Mouse (Mus musculus): ENCODE measurements around the gene Podxl2. TPM values are rescaled to one million over a fixed set of nuclear protein-coding genes. Genes with fewer than 3 reads are reported as not detected.

Gene Podxl2
- polyA plus RNA-seq, 1 experiment from 2014 or later = 0.11 TPM

DNA sequence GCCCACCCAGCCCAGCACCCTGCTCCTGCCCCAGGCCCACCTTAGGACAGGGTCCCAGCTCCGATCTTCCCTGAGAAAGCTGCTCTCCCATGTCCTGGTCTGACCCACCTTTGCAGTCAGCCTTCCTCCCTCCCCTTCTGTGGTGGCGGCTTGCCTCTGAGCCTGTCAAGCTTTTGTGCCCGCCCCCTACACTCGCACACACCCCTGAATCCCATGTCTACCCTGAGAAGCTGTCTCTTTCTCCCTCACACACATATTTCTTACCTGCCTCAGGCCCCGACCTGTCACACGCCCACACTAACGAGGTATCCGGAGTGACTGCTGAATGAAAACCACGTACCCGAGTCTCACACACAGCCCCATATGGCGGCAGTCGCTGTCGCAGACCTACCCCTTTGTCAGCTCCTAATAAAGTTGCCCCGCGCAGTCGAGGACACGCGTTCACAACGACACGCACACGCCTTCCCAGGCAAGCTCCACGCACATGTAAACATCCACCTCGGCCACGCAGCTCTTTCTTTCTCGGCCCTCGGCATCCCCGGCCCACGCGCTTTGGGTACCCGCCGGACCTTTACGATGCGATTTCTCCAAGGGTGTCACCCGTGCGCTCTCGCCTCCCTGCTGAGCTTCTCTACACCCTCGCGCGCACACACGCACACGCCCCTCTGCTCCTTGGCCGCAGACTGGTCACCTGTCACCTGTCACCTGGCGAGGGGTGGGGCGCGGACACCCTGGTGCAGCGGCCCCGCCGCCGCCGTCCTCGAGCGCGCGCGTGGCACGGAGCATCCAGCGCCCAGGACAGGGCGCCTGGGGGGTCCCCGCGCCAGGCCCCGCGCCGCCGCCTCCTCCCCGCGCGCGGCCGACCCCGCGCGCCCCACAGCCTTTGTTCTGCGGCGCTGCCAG, 628 bp downstream of the Podxl2 start:
- no peak overlapping the region for H3K27ac ChIP-seq
- no peak overlapping the region for H3K4me3 ChIP-seq (ENCODE audit: inconsistent target)
- WGBS (ENCODE audit: missing documents) = 17% methylated on average over 57 of the region's 74 CpGs
- H3K79me2 ChIP-seq (ENCODE audit: inconsistent target) = no peaks in the 10 kb centered on the region
- H3K36me3 ChIP-seq (ENCODE audit: inconsistent target) = no peaks in the 10 kb centered on the region

DNA sequence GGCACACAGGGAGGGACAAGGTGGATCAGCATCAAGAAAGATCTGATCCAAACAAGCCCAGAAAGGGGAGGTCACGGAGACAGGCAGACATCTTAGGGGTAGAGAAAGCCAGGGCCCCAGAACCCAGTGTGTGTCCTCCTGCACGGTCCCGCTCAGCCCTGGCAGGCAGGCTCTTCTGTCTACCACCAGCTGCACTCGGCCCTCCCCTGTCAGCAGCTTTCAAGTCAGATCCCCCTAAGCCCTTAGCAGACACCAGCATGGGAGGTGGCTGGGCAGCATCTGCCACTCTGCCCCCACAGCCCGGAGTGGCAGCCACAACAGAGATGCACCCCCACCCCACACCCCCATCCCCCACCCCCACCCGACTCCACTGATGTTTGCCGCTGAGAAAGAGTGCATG, 2.0 kb downstream of the Podxl2 start:
- Histone ChIP-seq H3K36me3 (ENCODE audit: inconsistent target) (no peaks in the 10 kb centered on the region), H3K4me3 (ENCODE audit: inconsistent target) (no peak overlapping the region), H3K79me2 (ENCODE audit: inconsistent target) (no peaks in the 10 kb centered on the region), H3K27ac (no peak overlapping the region)
- WGBS (ENCODE audit: missing documents) = 75% methylated on average over 6 of the region's 7 CpGs

DNA sequence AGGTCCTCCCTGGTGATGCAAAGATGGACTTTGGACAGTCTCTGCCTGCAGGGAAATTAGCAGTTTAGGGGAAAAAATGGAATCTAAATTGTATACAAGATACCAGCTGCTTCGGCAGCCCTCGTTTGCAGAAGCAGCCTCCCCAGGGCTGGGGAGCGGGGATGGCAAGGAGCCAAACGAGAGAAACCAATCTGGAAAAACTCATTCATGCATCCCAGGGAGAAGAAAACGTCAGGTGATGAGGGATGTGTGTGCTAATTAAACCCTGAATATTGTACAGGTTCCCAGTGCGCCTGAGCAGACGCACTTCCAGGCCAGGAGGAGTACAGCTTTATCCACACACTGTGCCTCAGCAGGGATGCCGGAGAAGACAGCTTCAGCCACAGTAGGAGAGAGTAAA, 3.3 kb downstream of the Podxl2 start:
- Histone ChIP-seq H3K4me3 (ENCODE audit: inconsistent target) (no peak overlapping the region), H3K36me3 (ENCODE audit: inconsistent target) (no peaks in the 10 kb centered on the region), H3K27ac (no peak overlapping the region), H3K79me2 (ENCODE audit: inconsistent target) (no peaks in the 10 kb centered on the region)
- 79% methylated on average over 8 of the region's 8 CpGs for WGBS (ENCODE audit: missing documents)

DNA sequence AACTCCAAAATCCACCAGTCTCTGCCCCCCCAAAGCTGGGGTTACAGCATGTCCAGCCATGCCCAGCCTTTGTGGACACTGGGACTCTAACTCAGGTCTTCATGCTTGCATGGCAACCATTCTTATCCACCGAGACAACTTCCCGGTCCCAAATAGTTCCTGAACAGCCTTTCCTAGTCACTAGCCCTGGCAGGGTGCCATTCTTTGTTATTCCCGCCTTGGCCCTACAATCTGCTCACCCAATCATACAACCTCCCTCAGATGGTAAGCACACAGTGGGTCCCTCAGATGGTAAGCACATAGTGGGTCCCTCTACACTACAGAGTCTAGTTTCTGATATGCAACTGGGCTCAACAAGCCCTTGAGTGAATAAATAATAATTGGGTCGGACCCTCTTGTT, 4.2 kb downstream of the Podxl2 start:
- Histone ChIP-seq H3K4me3 (ENCODE audit: inconsistent target) (no peak overlapping the region), H3K36me3 (ENCODE audit: inconsistent target) (no peaks in the 10 kb centered on the region), H3K27ac (no peak overlapping the region), H3K79me2 (ENCODE audit: inconsistent target) (no peaks in the 10 kb centered on the region)
- WGBS (ENCODE audit: missing documents) = 62% methylated on average over 4 of the region's 4 CpGs

DNA sequence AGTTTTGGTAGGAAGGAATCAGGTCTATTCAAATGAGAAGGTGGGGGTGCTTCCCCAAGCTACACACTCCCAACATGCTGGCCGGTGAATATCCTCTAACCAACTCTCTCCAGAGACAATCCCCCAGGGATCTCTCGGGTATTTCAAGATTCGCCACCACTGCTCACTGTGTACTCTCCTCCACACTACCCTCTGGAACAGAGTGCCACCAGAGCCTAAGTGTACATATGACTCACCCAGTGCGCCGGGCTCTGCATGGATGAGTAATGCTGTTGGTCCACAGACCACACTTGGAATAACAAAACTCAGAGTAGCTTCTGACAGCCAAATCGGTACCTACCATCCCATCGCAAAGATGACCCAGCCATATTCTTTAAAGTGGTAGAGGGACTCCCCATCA, 5.4 kb downstream of the Podxl2 start:
- no peaks in the 10 kb centered on the region for H3K79me2 ChIP-seq (ENCODE audit: inconsistent target)
- no peak overlapping the region for H3K4me3 ChIP-seq (ENCODE audit: inconsistent target)
- 71% methylated on average over 7 of the region's 7 CpGs for WGBS (ENCODE audit: missing documents)
- H3K36me3 ChIP-seq (ENCODE audit: inconsistent target) = no peaks in the 10 kb centered on the region
- no peak overlapping the region for H3K27ac ChIP-seq

DNA sequence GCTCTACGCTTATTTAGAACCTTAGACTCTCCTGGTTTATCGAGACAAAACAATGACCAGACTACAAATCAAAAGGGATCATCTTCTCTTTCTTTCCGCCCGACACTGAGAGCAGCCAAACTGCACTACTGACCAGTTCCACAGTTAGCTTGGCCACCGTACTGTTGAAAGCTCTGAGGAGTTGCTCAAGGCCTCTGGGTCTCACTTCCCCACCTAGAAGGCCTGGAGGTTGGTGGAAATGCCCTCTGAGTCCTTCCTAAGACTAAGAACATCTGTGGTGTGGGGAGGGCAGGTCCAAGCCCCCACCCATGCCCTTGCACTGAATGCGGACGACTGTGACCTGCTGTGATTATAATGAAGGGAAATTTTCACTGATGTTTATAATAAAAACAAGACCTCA, 9.1 kb downstream of the Podxl2 start:
- WGBS (ENCODE audit: missing documents) = 51% methylated on average over 7 of the region's 7 CpGs
- H3K36me3 ChIP-seq (ENCODE audit: inconsistent target) = no peaks in the 10 kb centered on the region
- no peaks in the 10 kb centered on the region for H3K79me2 ChIP-seq (ENCODE audit: inconsistent target)
- H3K27ac ChIP-seq = no peak overlapping the region
- no peak overlapping the region for H3K4me3 ChIP-seq (ENCODE audit: inconsistent target)

DNA sequence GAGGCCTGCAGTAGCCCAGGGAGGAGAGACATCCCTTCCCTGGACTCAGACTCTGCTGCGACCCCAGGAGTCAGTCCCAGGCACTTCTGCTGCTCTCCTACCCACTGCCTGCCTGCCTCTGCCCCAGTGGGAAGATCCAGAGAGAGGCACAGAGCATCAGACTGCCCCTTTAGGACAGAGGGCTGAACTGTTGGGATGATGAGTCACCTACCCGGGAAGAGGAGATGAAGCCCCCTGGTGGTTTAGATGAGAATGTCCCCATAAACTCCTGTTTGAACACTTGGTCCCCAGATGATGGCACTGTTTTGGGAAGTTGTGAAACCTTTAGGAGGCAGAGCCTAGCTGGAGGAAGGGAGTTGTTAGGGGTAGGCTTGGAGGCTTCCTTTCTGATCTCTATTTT, 13.9 kb downstream of the Podxl2 start:
- Histone ChIP-seq H3K79me2 (ENCODE audit: inconsistent target) (no peaks in the 10 kb centered on the region), H3K27ac (no peak overlapping the region), H3K36me3 (ENCODE audit: inconsistent target) (no peaks in the 10 kb centered on the region), H3K4me3 (ENCODE audit: inconsistent target) (no peak overlapping the region)
- WGBS (ENCODE audit: missing documents) = 42% methylated on average over 2 of the region's 2 CpGs

DNA sequence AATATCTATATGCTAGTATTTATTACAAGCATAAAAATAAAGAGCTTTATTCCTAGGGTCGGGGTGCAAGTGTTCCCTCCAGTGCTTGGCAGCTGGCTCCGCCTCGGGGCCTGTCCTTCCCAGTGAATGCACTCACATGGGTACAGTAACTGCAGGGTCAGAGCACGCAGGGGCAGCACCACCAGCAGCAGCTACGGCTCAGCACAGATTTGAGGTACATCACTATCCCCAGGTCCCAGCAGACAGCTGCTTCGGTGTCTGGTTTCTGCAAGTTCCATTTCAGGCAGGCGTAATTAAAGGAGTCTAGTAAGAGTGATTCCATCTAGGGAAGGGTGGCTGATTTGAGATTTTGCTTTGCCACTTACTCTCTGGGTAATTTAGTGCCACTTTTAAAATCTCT, 16.5 kb downstream of the Podxl2 start:
- no peak overlapping the region for H3K4me3 ChIP-seq (ENCODE audit: inconsistent target)
- H3K36me3 ChIP-seq (ENCODE audit: inconsistent target) = no peaks in the 10 kb centered on the region
- no peak overlapping the region for H3K27ac ChIP-seq
- H3K79me2 ChIP-seq (ENCODE audit: inconsistent target) = no peaks in the 10 kb centered on the region
- WGBS (ENCODE audit: missing documents) = 86% methylated on average over 5 of the region's 7 CpGs

DNA sequence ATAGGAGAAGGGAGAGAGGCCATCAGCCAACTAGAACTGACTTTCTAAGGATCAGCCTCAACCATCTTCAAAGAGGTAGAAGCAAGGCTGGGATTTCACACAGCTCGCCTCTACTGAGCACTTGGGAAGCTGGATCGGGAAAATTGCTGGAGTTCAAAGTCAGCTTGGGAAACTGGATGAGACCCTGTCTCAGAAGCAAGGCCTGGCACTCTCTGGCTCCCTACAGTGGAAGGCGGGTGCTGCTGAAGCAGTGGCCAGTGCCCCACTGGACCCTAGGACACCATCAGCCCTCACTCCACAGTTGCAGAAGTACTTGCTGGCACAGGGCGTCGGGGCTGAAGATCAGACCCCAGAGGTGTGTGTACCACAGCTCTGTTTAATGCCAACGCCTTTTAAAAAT, 17.0 kb downstream of the Podxl2 start:
- Histone ChIP-seq H3K36me3 (ENCODE audit: inconsistent target) (no peaks in the 10 kb centered on the region), H3K27ac (no peak overlapping the region), H3K79me2 (ENCODE audit: inconsistent target) (no peaks in the 10 kb centered on the region), H3K4me3 (ENCODE audit: inconsistent target) (no peak overlapping the region)
- WGBS (ENCODE audit: missing documents) = 87% methylated on average over 6 of the region's 6 CpGs

DNA sequence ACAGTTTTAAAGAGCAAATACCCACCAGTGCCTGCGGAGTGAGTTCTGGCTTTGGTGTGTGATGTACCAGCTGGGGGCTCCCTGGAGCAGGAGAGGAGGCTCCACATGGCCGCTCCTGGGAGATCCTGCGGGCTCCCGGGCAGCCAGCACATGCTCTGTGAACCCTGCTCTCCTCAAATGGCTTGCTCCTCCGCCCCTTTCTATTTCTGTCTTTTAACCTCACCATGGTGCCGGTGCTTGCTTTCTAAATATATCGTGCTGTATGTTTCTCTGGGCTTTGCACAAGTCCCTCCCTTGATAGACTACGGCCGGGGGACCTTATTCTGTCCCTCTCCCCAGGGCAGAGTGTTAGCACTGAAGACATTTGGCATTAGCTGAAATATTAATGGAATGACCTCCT, 17.6 kb downstream of the Podxl2 start:
- Histone ChIP-seq H3K4me3 (ENCODE audit: inconsistent target) (no peak overlapping the region), H3K36me3 (ENCODE audit: inconsistent target) (no peaks in the 10 kb centered on the region), H3K27ac (no peak overlapping the region), H3K79me2 (ENCODE audit: inconsistent target) (no peaks in the 10 kb centered on the region)
- WGBS (ENCODE audit: missing documents) = 26% methylated on average over 9 of the region's 9 CpGs

DNA sequence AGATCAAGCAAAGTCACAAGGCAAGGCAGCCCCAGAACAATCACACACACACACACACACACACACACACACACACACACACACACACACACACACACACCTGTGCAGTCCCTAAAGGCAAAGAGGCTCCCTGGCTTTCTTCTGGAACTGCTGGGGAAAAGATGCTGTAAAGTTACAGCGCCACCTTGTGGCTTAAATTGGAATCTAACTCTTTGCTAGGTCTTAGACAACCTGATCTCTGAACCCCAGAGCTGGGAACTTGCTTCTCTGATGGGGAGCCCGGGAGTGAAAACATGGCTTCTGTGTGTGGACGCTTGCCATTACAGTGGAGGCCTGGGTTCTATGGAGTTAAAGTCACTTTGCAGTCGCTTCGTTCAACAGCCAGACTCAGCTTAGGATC, 19.2 kb downstream of the Podxl2 start:
- H3K27ac ChIP-seq = no peak overlapping the region
- H3K36me3 ChIP-seq (ENCODE audit: inconsistent target) = no peaks in the 10 kb centered on the region
- no peaks in the 10 kb centered on the region for H3K79me2 ChIP-seq (ENCODE audit: inconsistent target)
- no peak overlapping the region for H3K4me3 ChIP-seq (ENCODE audit: inconsistent target)
- WGBS (ENCODE audit: missing documents) = 22% methylated on average over 5 of the region's 5 CpGs

DNA sequence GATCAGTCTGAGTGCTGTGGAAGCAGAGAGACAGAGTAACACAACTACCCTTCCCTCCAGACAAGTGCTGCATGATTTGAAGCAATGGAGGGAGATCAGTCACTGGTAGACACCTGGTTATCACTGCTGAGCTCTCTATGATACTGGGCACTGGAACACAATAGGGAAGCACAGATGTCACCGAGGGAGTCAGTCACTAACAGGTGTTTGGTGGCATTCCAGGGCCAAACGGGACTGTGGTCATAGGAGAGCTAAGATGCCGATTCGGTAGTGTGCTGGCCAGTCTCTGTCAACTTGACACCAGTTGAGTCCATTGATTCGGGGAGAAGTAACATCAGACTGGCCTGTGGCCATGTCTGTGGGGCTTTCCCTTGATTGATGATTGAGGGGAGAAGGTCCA, 20.3 kb downstream of the Podxl2 start:
- no peaks in the 10 kb centered on the region for H3K36me3 ChIP-seq (ENCODE audit: inconsistent target)
- WGBS (ENCODE audit: missing documents) = 75% methylated on average over 5 of the region's 5 CpGs
- no peak overlapping the region for H3K4me3 ChIP-seq (ENCODE audit: inconsistent target)
- H3K27ac ChIP-seq = no peak overlapping the region
- no peaks in the 10 kb centered on the region for H3K79me2 ChIP-seq (ENCODE audit: inconsistent target)

DNA sequence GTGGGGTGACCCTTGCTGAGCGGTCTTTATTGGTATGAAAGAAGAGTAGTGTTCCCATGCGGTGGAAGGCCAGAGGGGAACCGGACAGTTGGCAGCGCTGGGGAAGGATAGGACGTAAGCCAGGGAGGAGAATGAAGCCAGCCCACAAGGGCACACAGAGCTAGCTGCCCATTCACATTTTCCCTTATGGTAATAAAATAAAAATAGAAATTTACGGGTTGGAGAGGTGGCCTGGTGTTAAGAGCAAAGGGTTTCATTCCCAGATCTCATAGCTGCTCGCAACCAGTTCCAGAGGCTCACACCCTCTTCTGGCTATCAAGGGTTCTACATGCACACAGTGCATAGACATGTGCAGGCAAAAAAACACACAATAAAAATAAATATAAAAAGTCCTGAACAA, 24.8 kb downstream of the Podxl2 start:
- WGBS (ENCODE audit: missing documents) = 84% methylated on average over 5 of the region's 7 CpGs
- Histone ChIP-seq H3K36me3 (ENCODE audit: inconsistent target) (no peaks in the 10 kb centered on the region), H3K4me3 (ENCODE audit: inconsistent target) (no peak overlapping the region)

DNA sequence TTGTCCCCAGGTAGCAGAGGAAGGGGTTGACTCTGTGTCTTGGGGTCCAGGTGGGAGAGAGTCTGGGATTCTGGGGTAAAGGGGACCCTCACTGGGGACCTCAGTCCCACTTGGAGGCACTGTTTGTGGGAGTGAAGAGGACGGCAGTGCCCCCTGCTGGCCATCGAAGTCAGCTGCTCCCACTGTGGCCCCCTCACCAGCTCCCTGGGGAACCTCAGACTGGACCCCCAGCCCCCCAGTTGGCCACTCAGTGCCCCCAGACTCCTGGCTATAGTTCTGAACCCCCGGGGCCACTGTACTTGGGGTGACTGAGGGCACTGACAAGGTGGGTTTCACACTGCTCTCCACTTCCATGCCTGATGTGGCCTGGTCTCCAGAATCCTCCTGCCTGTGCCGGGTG, 25.6 kb downstream of the Podxl2 start:
- Histone ChIP-seq H3K79me2 (ENCODE audit: inconsistent target) (no peaks in the 10 kb centered on the region), H3K4me3 (ENCODE audit: inconsistent target) (no peak overlapping the region), H3K27ac (no peak overlapping the region), H3K36me3 (ENCODE audit: inconsistent target) (no peaks in the 10 kb centered on the region)
- WGBS (ENCODE audit: missing documents) = 50% methylated on average over 4 of the region's 4 CpGs

More for the DNA sequence above, 24.8 kb downstream of the Podxl2 start:
- H3K79me2 ChIP-seq (ENCODE audit: inconsistent target) = no peaks in the 10 kb centered on the region
- H3K27ac ChIP-seq = no peak overlapping the region

DNA sequence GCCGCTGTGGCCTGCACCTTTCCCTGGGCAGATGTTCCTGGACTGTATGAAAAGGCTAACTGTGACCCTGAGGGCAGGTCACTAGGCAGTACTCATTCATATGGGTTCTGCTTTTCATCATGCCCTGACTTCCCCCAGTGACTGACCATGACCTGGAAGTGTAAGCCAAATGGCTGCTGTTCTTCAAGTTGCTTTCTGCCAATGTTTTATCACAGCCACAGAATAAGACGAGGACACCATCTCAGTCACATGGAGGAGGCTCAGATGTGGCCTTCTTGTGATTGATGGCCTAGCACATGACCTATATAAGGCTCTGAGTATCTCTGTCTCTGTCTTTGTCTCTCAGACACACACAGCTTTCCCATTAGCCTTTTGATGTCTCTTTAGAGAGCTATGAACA, 27.3 kb downstream of the Podxl2 start:
- Histone ChIP-seq H3K27ac (no peak overlapping the region), H3K4me3 (ENCODE audit: inconsistent target) (no peak overlapping the region), H3K79me2 (ENCODE audit: inconsistent target) (no peaks in the 10 kb centered on the region), H3K36me3 (ENCODE audit: inconsistent target) (no peaks in the 10 kb centered on the region)
- WGBS (ENCODE audit: missing documents) = 83% methylated on average over 2 of the region's 2 CpGs
